Mouse (Mus musculus) layer of hippocampus, adult 9-11 months (tissue): ENCODE data around the gene Ulk4.

Experiments used
- DNase-seq: peaks from one replicate; pipeline ENCODE4 v3.0.0; 2022

Ulk4 gene

DNA sequence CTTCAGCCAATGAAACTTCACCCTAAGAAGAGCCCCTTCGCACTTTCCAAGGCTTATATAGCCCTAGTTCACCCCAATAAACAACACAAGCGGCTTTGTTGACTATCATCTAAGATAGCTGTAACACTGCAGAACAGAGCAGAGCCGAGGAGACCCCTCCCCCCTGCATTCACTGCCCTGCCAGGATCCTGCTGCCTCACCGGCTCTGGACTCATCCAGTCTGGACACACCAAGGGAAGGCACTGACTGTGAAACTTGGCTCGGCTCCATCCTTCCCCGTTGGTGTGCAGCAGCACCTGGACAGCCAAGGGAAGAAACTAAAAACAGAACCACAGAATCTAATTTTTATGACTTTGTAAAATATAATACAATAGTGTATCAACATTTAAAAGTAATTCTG is 91.2 kb downstream of the Ulk4 start:
- DNase-seq: no peak

DNA sequence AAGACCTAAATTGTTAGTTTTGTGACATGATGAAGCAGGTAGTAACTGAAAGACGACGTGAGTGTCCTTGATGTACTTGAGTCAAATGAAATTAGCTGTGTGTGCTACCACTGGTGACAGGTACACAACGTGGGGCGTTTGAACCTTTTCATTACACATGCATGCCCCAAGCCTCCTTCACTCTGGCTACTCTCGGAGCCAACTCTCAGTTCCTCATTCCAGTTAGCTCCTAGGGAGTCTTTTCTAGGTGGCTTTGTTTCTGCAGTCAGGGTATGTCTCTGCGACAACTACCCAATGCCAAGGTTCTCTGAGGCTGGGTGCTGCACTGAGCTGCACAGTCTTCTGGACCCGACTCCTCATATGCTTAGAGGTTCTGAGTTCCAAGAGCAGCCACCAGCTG is 100.6 kb downstream of the Ulk4 start:
- DNase-seq: no peak

DNA sequence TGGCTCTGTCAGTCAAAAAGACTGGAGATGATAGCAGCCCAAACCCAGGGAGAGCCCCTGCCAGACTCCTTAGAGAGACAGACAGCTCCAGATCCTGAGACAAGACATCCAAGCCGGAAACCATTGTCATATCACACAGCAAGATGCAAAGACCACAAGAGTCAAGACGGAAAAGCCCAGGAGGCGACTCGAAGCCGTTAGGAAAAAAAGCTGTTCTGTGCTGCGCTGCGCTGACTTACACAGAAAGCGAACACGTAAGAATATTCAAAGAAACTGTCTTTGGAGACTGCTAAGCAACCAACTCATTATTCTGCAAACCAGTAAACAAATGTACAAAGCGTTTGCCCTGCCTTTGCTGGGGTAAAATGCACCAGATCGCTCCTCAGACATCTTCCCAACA is 101.8 kb downstream of the Ulk4 start:
- no peak for DNase-seq

DNA sequence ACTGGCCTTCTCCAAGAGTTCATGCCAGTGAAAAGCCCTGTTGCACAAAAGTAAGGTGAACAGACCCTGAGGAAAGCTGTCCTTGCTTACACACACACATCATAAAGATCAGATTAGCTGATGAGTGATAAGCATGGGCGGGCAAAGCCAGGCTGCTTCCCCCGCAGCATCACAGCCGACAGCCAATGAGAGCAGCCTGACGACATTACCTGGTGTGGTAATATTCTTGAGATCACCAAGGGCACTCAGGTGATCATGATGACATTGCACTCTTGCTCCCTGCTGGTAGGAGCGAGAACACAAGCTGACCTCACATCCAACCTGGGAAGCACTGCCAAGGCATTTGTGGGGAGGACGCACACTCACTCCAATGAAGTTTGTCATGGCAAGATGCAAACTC is 104.9 kb downstream of the Ulk4 start:
- no peak for DNase-seq

DNA sequence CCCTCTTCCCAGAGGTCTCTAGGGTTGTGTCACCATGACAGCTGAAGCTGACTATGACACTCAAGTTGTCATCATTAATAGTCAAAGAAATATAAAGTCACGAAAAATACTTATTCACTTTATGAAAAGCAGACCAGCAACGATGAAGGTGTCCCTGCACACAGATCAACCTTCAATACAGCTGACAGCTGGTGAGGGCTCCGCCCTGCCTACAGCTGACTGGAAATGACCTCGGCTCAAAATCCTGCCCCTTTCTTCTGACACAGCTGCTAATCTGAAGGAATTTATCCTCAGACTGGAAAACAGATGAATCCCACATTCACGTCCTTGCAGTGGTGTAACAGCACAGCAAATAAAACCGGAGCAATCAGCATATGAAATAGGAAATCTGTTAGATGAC is 105.4 kb downstream of the Ulk4 start:
- DNase-seq: no peak

DNA sequence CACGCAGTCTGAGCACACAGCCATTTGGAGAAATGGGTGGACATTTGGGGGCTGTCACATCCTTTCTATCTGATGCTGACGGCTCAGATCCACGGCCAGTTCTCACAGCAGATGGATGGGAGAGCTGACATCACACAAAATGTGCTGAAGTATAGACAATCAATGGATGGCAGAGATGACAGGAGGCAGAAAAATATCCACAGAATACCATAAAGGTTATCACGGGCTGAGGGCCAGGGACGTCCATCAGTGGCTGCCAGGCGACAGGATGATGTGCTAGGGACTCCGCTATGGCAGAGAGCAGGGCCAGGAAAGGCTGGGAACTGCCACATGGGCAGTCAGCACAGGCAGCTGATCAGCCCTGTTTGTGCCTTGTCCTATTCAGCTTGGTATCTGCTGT is 112.4 kb downstream of the Ulk4 start:
- DNase-seq: no peak

DNA sequence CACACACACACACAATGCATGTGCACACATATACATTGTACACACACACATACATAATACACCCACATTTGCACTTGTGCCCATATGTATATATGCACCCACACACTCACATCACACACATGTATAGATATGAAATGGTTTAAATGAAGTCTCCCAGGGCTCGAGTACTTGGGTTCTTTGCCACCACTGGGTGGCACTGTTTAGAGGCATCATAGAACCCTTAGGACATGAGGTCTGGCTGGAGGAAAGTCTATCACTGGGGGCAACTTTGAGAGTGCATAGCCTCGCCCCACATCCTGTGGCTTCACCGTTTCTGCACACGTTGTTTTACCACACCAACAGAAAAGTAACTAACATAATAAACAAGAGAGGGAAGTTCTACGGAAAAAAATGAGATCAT is 114.2 kb downstream of the Ulk4 start:
- no peak for DNase-seq

DNA sequence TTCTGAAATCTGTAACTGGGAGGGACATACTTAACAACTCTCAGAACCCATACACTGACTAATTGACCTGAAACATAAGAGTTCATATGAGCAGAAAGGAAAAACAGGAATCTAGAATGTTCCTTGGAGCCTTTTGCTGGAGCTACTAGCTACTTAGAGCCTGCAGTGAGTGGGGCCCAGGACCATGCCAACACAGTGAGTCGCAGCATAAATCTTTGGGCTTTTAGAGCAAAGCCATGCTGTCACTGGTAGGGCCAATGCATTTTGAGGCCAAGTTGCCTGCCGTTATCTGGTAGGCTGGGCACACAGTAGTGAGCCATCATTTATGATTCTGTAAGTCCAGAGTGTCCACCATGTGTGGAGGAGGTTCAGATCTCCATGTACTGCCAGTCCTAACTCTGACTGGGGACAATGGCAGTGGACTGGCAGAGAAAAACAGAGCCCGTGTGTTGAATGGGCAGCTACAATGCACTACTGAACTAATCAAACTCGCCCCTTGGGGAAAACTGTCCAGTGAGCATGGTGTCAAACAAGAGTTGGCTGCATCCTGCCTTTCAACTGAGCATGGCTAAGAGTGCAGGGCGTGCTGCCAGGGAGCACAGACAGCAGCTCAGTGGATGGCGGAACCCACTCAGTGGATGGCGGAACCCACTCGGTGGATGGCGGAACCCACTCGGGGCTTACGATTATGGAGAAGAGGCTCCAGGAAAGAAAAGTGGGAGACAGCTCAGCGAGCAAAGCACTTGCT is 115.0 kb downstream of the Ulk4 start:
- no peak for DNase-seq

DNA sequence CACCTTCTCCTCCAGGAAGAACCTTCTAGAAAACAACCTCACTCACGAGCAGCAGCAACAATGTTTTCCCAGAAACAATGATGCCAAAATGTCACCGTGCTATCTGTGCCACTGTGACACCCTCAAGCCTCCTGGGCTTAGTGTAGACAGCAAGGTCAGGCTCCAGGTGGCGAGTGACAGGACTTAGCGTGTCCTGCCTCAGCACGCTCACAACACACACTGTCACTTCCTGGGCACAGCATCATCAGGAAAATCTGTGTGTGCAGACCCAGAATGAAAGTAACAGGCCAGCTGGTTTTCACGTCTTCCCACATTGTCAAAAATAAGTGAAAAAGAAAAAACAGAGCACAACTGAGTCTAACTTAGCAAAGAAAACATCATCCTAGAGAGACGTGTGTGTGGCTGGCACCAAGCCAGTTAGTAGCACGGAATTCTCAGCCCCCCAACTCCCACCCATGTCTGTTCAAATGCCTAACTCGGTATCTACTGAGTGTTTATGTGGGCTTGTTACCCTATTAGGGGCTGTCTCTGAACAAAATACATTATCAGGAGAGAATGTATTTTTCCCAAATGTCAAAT is 120.7 kb downstream of the Ulk4 start:
- peak; percentile 16 for DNase-seq

DNA sequence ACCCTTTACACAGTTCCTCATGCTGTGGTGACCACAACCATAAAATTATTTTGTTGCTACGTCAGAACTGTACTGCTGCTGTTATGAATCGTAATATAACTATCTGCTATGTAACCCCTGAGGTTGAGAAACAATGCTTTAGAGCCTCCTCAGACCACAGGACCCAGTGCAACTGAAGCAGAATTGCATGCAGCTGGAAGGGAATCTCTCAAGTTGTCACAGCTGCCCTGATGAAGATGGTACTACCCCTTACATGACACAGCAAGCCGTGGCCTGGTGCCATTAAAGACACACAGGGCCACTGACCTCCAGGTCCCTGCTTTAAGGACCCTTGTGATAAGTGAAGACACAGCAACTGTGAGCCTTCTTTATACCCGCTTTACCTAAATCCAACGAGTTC is 123.7 kb downstream of the Ulk4 start:
- DNase-seq: no peak

DNA sequence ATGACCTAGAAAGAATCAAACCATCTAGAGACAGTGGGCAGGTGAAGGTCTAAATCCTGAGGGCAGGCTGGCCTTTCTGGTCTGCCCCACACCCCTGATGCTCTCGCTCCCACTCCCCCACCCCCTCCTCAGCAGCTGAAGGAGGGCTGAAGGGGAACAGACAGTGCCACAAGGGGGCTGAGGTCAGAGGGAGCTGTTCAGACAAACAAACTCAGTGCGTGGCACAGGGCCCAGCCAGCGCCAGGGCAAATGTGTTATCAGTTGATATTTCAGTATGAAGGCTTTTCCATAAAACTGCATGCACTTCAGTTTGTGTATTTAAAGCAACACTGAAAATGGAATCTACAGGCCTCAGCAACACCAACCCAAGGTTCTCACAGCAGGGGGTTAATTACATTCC is 128.4 kb downstream of the Ulk4 start:
- no peak for DNase-seq

DNA sequence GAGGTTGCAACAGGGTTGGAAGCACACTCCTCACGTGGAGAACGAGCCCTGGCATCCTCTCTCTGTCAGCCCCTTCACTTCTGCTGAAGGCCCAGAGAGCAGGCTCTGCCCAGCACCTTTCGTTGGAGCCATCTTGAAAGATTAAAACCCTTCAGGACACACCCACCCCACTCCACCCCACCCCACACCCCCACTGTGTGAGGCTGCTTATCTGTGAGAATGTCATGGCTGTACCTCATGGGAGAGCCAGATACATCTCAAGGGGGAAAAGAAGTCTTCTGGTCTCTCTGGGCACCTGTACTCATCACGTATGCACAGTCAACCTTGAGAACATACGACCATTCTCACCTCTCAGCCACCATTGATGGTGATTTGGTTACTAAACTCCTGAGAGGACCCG is 133.8 kb downstream of the Ulk4 start:
- DNase-seq: no peak

DNA sequence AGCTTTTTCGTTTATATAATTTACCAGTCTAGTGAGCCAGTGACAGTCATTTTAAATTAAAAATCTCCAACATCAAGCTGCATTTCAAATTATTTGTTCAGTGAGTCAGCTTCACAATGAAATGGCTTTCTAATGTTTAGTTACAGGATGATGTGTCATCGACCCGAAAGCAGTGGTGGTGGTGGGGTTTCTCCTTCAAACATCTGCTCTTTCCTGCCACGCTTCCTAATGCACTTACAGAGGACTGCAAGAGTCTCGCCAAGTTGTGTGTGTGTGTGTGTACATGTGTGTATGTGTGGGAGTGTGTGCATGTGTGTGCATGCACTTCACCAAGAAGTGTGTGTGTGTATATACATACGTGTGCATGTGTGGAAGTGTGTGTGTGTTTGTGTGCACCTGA is 144.4 kb downstream of the Ulk4 start:
- DNase-seq: no peak

DNA sequence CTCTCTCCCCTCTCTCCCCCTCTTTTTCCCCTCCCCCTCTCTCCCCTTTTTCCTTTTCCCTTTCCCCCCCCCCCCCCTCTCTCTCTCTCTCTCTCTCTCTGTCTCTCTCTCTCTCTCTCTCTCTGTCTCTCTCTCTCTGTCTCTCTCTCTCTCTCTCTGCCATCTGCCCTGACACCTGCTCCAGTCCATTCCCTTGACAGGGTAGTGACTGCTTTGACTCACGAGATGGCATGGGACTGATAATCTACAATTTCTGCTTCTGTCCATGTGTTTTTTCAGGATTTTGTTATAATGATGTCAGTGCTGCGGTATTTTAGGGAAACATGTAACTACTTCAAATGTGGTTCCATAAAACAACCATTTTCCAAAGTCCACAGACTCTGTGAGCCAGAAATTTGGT is 147.5 kb downstream of the Ulk4 start:
- DNase-seq: no peak

DNA sequence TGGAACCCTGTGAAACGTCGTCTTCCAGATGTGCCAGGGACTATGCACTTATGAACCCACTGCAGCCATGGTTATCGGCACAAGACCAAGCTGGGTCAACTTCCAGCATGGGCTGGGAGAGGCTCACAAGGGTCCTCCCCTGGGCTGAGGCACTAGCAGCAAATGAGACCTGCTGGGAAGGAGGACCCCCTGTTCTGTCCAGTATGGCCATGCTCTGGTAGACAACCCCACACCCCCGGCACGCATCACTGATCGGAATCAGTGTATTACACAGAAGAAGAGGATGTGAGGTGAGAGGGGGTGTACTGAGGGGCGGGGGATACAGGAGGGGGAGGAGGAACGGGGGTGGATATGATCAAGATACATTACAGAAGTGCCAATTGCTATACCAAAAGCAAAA is 148.1 kb downstream of the Ulk4 start:
- DNase-seq: no peak

DNA sequence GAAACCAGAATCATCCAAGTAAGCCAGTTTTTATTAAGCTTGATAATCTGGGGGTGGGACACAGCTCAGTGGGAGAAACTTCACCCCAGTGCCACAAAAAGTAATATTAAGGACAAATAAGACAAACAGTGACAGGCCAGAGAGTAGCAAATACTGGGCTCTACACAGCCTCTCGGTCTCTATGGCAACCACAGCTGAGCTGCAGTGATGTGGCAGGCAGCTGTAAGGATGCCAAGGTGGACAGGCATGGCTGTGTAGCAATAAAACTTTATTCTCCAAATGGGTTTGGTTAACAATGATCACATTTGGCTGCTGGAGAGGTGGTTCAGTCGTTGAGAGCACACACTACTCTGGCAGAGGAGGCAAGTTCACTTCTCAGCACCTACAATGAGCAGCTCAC is 150.0 kb downstream of the Ulk4 start:
- DNase-seq: no peak

DNA sequence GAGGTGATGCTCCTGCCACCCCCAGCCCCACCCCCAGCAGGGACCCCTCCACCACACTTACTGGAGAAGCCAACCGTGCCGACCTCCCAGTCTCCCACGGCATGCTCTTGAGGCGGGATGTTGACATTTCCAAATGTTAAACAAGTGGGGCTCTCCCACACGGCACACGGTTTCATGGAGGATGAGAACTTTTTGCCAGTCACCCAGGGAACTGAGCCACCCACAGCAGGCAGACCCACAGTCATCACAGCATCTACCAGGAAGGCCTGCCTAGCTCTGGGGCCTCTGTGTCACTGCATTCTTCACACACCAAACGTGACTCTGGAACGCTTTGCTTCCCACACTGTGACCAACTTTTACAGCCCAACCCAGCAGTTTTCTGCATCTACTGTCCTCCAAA is 152.3 kb downstream of the Ulk4 start:
- DNase-seq: peak; percentile 47

DNA sequence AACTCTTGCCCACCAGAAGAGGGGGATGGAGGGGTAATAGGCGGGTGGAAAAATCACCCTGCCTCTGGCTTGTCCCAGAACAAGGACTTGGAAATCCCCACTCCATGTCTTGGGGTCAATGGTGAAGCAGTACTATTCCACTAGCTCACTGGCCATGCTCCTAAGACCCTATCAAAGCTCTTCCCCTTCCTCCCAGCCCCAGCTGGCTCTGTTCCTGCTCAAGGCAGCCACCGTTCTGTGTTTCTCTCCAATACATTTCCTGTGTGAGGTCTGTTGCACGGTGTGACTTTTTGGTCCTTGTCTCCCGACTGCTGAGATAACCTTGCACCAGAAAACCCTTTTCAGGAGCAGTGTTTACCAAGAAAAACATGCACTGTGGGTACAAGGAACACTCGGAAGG is 155.0 kb downstream of the Ulk4 start:
- no peak for DNase-seq

DNA sequence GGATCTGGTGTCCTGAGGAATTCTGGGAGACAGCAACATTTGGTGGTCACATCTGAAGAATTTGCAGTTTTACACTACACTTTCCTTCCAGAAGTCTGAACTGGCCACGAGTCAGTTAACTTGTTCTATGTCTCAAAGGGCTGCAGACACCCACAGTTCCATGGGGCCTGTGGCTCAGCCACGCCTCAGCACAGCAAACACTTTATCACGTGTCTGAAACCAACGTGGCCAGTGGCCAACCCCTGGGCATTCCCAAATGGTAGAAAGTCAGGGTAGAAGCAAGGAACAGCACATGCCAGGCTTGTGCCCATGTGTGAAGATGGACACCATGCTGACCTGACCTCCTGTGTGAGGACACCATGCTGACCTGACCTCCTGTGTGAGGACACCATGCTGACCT is 159.1 kb downstream of the Ulk4 start:
- DNase-seq: no peak

DNA sequence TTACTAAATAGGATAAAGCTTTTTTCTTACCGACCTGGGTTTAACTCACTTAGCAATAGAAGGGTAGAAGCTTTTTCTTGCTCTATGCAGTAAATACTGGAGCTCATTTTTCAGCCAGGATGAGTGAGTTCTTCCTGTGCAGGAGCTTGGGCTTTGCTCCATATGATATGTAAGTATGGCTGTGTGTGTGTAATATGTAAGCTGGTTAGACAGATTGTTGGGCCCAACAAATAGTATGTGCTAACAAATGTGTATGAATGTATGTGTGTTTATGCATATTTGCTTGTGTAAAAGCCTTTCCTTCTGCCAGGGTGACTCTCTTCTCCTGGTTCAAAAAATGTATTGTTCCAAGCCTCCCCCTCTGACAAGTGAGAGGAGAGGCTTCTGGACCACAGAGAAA is 164.9 kb downstream of the Ulk4 start:
- no peak for DNase-seq

DNA sequence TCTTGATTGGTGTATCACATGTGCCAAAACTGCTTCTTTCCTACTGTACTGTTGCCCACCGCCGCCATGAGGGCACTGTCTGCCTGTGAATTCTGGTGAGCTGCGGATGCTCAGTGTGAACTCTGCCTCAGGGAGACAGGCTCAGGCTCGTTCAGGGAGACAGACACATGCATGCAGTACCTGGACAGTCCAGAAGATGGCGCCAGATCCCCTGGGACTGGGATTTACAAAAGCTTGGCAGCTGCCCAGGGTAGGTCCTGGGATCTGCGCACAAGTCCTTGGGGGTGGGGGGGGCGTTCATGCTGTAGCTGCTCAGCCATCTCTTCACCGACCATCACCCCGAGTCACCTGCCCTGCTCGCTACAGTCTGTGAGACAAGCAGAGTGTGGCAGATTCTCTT is 168.9 kb downstream of the Ulk4 start:
- peak; percentile 39 for DNase-seq

DNA sequence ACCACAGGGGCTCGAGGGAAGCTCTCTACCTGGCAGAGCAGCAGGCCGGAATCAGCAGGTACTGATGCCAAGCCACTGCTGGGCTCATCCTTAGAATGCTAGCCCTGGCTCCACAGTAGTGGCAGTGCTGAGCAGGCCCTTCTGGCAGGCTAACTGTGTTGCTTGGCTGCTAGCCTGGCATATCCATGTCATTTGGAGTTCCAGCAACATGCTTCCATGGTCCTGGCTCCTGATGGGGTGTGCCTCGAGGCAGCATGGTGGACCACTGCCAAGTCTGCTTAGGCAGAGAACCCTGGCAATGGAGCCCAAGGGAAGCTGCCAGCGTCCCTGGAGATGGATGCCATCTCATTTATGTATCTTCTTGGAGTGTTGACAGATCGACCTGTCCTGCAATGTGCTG is 169.4 kb downstream of the Ulk4 start:
- DNase-seq: peak; percentile 80

DNA sequence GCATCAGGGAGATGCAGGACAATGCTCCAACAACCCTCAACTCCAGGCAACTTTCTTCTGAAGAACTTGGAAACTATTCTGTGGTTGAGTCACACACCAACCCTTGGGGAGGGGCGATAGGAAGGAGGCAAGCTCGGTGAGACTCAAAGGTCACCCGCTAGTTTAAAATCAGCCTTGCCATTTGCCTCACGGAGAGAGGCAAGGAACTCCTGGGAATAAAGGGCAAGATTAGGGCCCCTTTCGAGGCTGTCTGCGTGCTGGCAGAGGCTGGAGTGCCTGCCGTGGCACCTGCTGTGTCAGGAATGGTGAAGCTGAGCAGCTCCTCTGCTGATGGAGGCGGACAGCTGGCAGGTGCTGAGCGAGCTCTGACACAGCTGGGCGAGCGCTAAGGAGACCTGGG is 169.9 kb downstream of the Ulk4 start:
- no peak for DNase-seq

DNA sequence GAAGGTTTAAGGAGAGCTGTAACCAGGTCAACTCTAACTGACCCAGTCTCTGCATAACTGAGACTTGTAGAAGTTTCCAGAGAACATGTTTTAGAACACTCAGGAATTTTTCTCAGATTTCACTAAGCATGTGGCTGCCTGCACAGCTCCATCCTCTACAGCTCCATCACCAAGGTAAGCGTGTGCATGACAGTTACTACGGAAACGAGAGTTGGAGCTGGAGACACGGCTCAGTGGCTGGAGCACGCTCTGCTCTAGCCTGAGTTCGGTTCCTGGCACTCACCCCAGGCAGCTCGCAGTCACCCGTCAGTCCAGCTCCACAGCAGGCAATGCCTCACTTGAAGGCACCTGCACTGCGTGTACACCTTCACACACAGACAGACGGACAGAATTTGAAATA is 175.5 kb downstream of the Ulk4 start:
- DNase-seq: no peak

DNA sequence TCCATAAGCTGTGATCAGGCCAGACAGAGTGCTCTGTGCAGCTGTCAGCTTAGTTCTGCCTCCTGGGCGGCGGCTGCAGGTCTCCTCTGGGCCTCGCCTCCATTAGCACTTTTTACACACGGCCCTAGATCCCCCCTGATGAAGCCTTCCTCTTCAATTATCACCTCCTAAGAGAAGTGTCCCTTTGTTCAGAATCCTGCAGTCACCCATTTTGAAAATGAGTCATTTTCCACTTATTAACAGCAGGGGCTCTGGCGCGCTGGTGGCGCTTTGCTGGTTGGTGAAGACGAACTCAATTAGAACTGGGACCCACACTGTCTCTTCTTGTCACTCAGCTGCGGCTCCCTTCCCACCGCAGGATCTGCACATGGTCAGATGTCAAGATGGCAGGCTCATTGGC is 177.5 kb downstream of the Ulk4 start:
- DNase-seq: no peak
